Mouse (Mus musculus) hindbrain, embryonic 14.5 days (tissue): ENCODE results near the gene Pet100. TPM values are rescaled to one million over a fixed set of nuclear protein-coding genes. Genes with fewer than 3 reads are reported as not detected.

Experiments used
- ATAC-seq: fragments of 200-750 bp; cut with Nextera tagmentation; 2 replicates; pipeline ENCODE4 v1.8.0; 2017; ENCODE audit warnings: moderate number of reproducible peaks, mild to moderate bottlenecking, moderate TSS enrichment, moderate library complexity; ENCODE audit not compliant: low FRiP score
- DNase-seq: peaks from one replicate; pipeline ENCODE4 v3.0.0-alpha.2; 2015; ENCODE audit warnings: low spot score
- H3K27ac ChIP-seq: fragments of 300-500 bp; sonication (generic); 2 replicates; pipeline ENCODE4 v1.5.1; 2014; ENCODE audit warnings: mild to moderate bottlenecking, moderate library complexity
- H3K27me3 ChIP-seq: fragments of 300-500 bp; sonication (generic); 2 replicates; pipeline ENCODE4 v1.6.1; 2014; ENCODE audit warnings: mild to moderate bottlenecking, low read length, mixed read lengths; ENCODE audit not compliant: control insufficient read depth, insufficient read depth
- H3K36me3 ChIP-seq: fragments of 300-500 bp; sonication (generic); replicated peaks from 2 replicates; pipeline ENCODE4 v1.6.1; 2014; ENCODE audit not compliant: control insufficient read depth, insufficient read depth
- H3K4me1 ChIP-seq: fragments of 300-500 bp; sonication (generic); replicated peaks from 2 replicates; pipeline ENCODE4 v1.6.1; 2014; ENCODE audit warnings: antibody characterized with exemption, low read length, mixed read lengths; ENCODE audit not compliant: control insufficient read depth, insufficient read depth
- H3K4me2 ChIP-seq: fragments of 300-500 bp; sonication (generic); replicated peaks from 2 replicates; pipeline ENCODE4 v1.6.1; 2014; ENCODE audit warnings: mild to moderate bottlenecking, moderate library complexity
- H3K4me3 ChIP-seq: fragments of 300-500 bp; sonication (generic); replicated peaks from 2 replicates; pipeline ENCODE4 v1.5.1; 2014; ENCODE audit warnings: mild to moderate bottlenecking, low read length
- H3K9ac ChIP-seq: fragments of 300-500 bp; sonication (generic); 2 replicates; pipeline ENCODE4 v1.6.1; 2014
- H3K9me3 ChIP-seq: fragments of 300-500 bp; sonication (generic); 2 replicates; pipeline ENCODE4 v1.6.1; 2016; ENCODE audit warnings: low read length; ENCODE audit not compliant: control insufficient read depth
- WGBS: fragments of 180-500 bp; shearing (Covaris S2); extraction: QIAGEN DNeasy Blood & Tissue Kit; methylation state at CpG from one replicate; pipeline ENCODE4 v1.1.7; 2014; 5-methylcytosine and 5-hydroxymethylcytosine counted together
- polyA plus RNA-seq: library from polyadenylated mRNA; unstranded; fragments of >200 nt; fragmentation: Nextera tagmentation; extraction: Ambion mirVana; gene quantifications from 2 replicates; pipeline ENCODE4 v1.2.1, GENCODE M21; 2014

Gene Pet100
- polyA plus RNA-seq, 1 experiment from 2014 or later = 92.8 TPM

DNA sequence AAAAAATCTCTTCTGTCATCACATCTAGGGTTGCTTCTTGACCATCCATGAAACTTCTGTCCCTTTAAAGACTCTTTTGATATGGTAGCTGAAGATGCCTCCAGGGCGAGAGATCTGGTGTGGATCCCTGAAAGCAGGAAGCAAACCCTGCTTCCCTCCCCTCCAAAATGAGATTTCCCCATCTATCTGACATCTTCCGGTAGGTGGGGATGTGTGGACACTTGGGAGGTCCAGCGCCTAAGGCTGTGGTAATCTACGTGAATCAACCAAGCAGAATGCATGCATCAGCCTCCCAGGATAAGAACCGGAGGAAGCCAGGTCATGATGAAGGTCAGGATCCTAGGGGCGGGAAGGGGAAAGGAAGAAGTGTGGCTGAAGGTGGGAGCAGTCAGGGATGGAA, 44.2 kb downstream of the Pet100 start, which contains the start of gene Mcemp1:
TSS of gene Mcemp1 (plus strand) at position 248 of the 400 bp plus-strand sequence.
- no peak within 1 kb of the TSS for H3K4me2 ChIP-seq
- H3K4me3 ChIP-seq = no peak within 1 kb of the TSS
- no peaks in the 10 kb centered on the region for H3K4me1 ChIP-seq
- no peaks in the 10 kb centered on the region for H3K36me3 ChIP-seq
- H3K27ac ChIP-seq = no peak within 1 kb of the TSS
- H3K9ac ChIP-seq = no peak within 1 kb of the TSS
- no peaks in the 10 kb centered on the region for H3K9me3 ChIP-seq
- DNase-seq = no peak
- WGBS = 83% methylated on average over 6 of the region's 6 CpGs
- no peaks in the 10 kb centered on the region for H3K27me3 ChIP-seq
- ATAC-seq = no peak

DNA sequence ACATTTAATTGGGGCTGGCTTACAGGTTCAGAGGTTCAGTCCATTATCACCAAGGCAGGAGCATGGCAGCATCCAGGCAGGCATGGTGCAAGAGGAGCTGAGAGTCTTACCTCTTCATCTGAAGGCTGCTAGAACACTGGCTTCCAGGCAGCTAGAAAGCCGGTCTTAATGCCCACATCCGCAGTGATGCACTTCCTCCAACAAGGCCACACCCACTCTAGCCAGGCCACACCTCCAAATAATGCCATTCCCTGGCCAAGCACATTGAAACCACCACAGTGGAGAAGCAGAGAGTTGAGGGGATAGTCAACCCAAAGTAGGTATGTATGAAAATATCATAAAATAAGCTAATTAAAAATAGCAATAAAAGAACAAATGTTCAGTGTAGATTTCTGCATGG, 49.0 kb downstream of the Pet100 start:
- WGBS = 87% methylated on average over 2 of the region's 2 CpGs

DNA sequence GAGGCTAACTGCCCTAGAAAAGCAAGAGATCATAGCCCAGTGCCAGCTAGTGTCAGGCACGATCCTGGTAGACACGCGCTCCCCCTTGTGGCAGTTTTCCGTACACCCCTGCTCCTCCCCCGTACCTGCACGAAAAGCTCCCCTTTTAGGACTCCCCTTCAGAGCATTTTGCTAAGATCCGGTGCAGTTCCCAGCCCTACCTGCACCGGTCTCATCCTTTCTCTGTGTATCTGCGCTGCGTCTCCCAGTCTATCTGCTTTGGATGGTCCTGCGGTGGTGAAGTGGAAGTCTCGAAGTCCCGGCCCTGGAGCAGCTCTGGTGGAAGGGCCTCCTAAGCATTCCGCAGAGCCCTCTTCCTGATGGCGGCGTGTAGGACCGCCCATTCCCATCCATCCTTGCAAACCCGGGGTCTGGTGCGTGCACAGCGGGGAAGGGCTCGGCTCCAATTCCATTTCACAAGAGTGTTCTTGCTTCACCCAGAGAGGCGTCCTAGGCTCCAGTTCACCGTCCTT, 50.7 kb downstream of the Pet100 start, which contains the start of gene Fcor:
TSS of gene Fcor (minus strand) at position 383 of the 512 bp plus-strand sequence.
- H3K4me2 ChIP-seq = peak within 1 kb of the TSS; percentile 62
- peak within 1 kb of the TSS; percentile 37 for H3K4me3 ChIP-seq
- no peaks in the 10 kb centered on the region for H3K9me3 ChIP-seq
- DNase-seq = peak; percentile 84
- H3K9ac ChIP-seq = peak within 1 kb of the TSS; percentile 54
- peak; percentile 88 for ATAC-seq
- H3K4me1 ChIP-seq = no peaks in the 10 kb centered on the region
- H3K27me3 ChIP-seq = no peaks in the 10 kb centered on the region
- H3K36me3 ChIP-seq = no peaks in the 10 kb centered on the region
- WGBS = 0% methylated on average over 23 of the region's 23 CpGs
- peak within 1 kb of the TSS; percentile 78 for H3K27ac ChIP-seq

More for the DNA sequence above, 49.0 kb downstream of the Pet100 start:
- Histone ChIP-seq H3K4me3 (no peak overlapping the region), H3K27ac (no peak overlapping the region), H3K36me3 (no peaks in the 10 kb centered on the region), H3K9ac (no peak overlapping the region), H3K4me1 (no peaks in the 10 kb centered on the region), H3K9me3 (no peaks in the 10 kb centered on the region), H3K4me2 (no peak overlapping the region), H3K27me3 (no peaks in the 10 kb centered on the region)
- no peak for ATAC-seq
- DNase-seq = no peak

DNA sequence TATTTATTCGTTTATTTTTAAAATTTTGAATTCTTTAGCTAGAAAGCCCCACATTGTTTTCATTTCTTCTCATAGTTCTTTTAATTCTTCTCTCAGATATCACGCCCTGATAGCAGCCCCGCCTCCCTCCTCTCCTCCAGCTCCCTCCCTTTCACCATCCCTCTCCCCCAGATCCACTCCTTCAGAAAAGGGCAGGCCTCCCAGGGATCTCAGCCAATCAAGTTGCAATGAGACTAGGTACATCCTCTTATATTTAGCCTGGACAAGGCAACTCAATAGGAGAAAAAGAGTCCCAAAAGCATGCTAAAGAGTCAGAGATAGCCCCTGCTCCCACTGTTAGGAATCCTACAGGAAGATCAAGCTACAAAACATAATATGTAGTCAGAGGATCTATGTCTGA, 53.3 kb downstream of the Pet100 start:
- Histone ChIP-seq H3K9me3 (no peaks in the 10 kb centered on the region), H3K9ac (no peak overlapping the region), H3K36me3 (peaks cover 10% of the 10 kb centered on the region), H3K4me3 (no peak overlapping the region), H3K4me2 (no peak overlapping the region), H3K4me1 (peaks cover 11% of the 10 kb centered on the region), H3K27me3 (no peaks in the 10 kb centered on the region), H3K27ac (no peak overlapping the region)
- ATAC-seq (no peak), DNase-seq (no peak)
- WGBS = 51% methylated on average over 3 of the region's 3 CpGs

Other genes with a start within 250 kb of the Pet100 start
- gene Arhgef18, start 228.5 kb upstream of the Pet100 start, polyA plus RNA-seq = 12.6 TPM in 2 replicates
- gene Pex11g, start 153.9 kb upstream of the Pet100 start, polyA plus RNA-seq = 2.3 and 3.2 TPM in 2 replicates
- gene Tex45, start 150.7 kb upstream of the Pet100 start, polyA plus RNA-seq = 0.35 and 0.39 TPM in 2 replicates
- 34.5 and 41.2 TPM in 2 replicates for gene Zfp358, start 128.4 kb upstream of the Pet100 start, polyA plus RNA-seq
- gene Mcoln1, start 121.1 kb upstream of the Pet100 start, polyA plus RNA-seq = 70.0 and 86.0 TPM in 2 replicates
- 32.7 and 36.5 TPM in 2 replicates for gene Pnpla6, start 106.2 kb upstream of the Pet100 start, polyA plus RNA-seq
- 0.72 TPM in 1 of 2 replicates, not detected in the other for gene C330021F23Rik, start 53.6 kb upstream of the Pet100 start, polyA plus RNA-seq
- 48.2 and 49.7 TPM in 2 replicates for gene Camsap3, start 34.3 kb upstream of the Pet100 start, polyA plus RNA-seq
- gene Xab2, start 232 bp upstream of the Pet100 start, polyA plus RNA-seq = 42.9 and 49.1 TPM in 2 replicates
- gene Pcp2, start 4.0 kb downstream of the Pet100 start, polyA plus RNA-seq = 1.0 and 6.3 TPM in 2 replicates
- 23.3 and 32.3 TPM in 2 replicates for gene Stxbp2, start 9.4 kb downstream of the Pet100 start, polyA plus RNA-seq
- 0.25 and 0.39 TPM in 2 replicates for gene Retn, start 34.2 kb downstream of the Pet100 start, polyA plus RNA-seq
- 0.13 TPM in 2 replicates for gene Mcemp1, start 44.2 kb downstream of the Pet100 start, polyA plus RNA-seq
- gene Fcor, start 50.8 kb downstream of the Pet100 start, polyA plus RNA-seq = 14.9 and 23.1 TPM in 2 replicates
- 47.7 and 51.2 TPM in 2 replicates for gene Trappc5, start 54.8 kb downstream of the Pet100 start, polyA plus RNA-seq
- gene Fcer2a, start 72.6 kb downstream of the Pet100 start, polyA plus RNA-seq = 0.33 and 0.37 TPM in 2 replicates
- not detected in 2 replicates for gene Clec4g, start 99.1 kb downstream of the Pet100 start, polyA plus RNA-seq
- 0.17 TPM in 1 of 2 replicates, not detected in the other for gene Cd209a, start 127.4 kb downstream of the Pet100 start, polyA plus RNA-seq
- not detected in 2 replicates for gene Cd209e, start 232.8 kb downstream of the Pet100 start, polyA plus RNA-seq